8 mouse cellular contexts compared by ENCODE assay signal in genomic region chr5:116022131-116022530, GRCm38 (mm10). TPM values are rescaled to one million over a fixed set of nuclear protein-coding genes. Genes with fewer than 3 reads are reported as not detected.
DNase-seq lines count a peak whose midpoint lies in the region; ATAC-seq and TF ChIP-seq lines count a peak whose summit lies in the region.

No protein-coding gene starts in this region.

- no peaks in the 10 kb centered on the region for H3K9me3 ChIP-seq in forebrain, embryonic 11.5 days (ENCODE audit: control insufficient read depth, low read length)
- H3K9me3 ChIP-seq in forebrain, embryonic 16.5 days (ENCODE audit: control insufficient read depth, low read length): no peaks in the 10 kb centered on the region
- no peaks in the 10 kb centered on the region for H3K9me3 ChIP-seq in limb, embryonic 11.5 days (ENCODE audit: control insufficient read depth, low read length)
- no peaks in the 10 kb centered on the region for H3K9me3 ChIP-seq in limb, embryonic 10.5 days (replicated peaks)
- no peaks in the 10 kb centered on the region for H3K9me3 ChIP-seq in embryonic facial prominence, embryonic 12.5 days
- H3K9me3 ChIP-seq in liver, embryonic 14.5 days (ENCODE audit: control insufficient read depth, low read length): no peaks in the 10 kb centered on the region

- 96% methylated on average over 12 of the region's 12 CpGs for WGBS in forebrain, embryonic 11.5 days
- WGBS in forebrain, embryonic 16.5 days: 96% methylated on average over 12 of the region's 12 CpGs
- 94% methylated on average over 12 of the region's 12 CpGs for WGBS in limb, embryonic 11.5 days
- WGBS in limb, embryonic 10.5 days: 93% methylated on average over 12 of the region's 12 CpGs
- WGBS in embryonic facial prominence, embryonic 12.5 days: 93% methylated on average over 12 of the region's 12 CpGs
- WGBS in liver, embryonic 14.5 days (ENCODE audit: insufficient replicate concordance): 40% methylated on average over 12 of the region's 12 CpGs

- no peak overlapping the region for H3K4me3 ChIP-seq in forebrain, embryonic 11.5 days (ENCODE audit: low read depth, low read length)
- no peak overlapping the region for H3K4me3 ChIP-seq in forebrain, embryonic 16.5 days (replicated peaks; ENCODE audit: low read length)
- H3K4me3 ChIP-seq in limb, embryonic 11.5 days (ENCODE audit: low read depth, low read length): no peak overlapping the region
- H3K4me3 ChIP-seq in limb, embryonic 10.5 days: no peak overlapping the region
- no peak overlapping the region for H3K4me3 ChIP-seq in embryonic facial prominence, embryonic 12.5 days
- peak overlapping the region; percentile 88 to 100 for H3K4me3 ChIP-seq in liver, embryonic 14.5 days (ENCODE audit: insufficient read depth in 1 of 2, low read depth in 2 of 2, low read length in 2 of 2)

- DNase-seq in forebrain, embryonic 11.5 days (ENCODE audit: low spot score): no peak
- no peak for DNase-seq in limb, embryonic 11.5 days (ENCODE audit: low spot score)
- DNase-seq in limb, embryonic 10.5 days (ENCODE audit: low spot score): no peak
- no peak for DNase-seq in liver, embryonic 14.5 days (ENCODE audit: low read depth in 3 of 3, low spot score in 3 of 3)
- no peak for DNase-seq in gastrocnemius, postnatal 14 days
- no peak for DNase-seq in right cerebral cortex, postnatal 25 days

- intact Hi-C loops in gastrocnemius, postnatal 14 days (cut with DNase I; ENCODE audit: low total_unique reads): no loop called here

- TF ChIP-seq CTCF in liver, embryonic 14.5 days (IDR thresholded peaks at IDR 0.05; ENCODE audit: low read depth): no peak

- ATAC-seq in forebrain, embryonic 11.5 days (replicated peaks; ENCODE audit: low FRiP score): no peak
- ATAC-seq in forebrain, embryonic 16.5 days: no peak
- no peak for ATAC-seq in limb, embryonic 11.5 days (ENCODE audit: insufficient number of reproducible peaks, low FRiP score, low TSS enrichment, low read depth)
- no peak for ATAC-seq in embryonic facial prominence, embryonic 12.5 days (ENCODE audit: insufficient number of reproducible peaks, insufficient read depth, low FRiP score, low TSS enrichment)
- peak; percentile 9; the same call in 1 of the 2 replicates for ATAC-seq in liver, embryonic 14.5 days (ENCODE audit: insufficient read depth)

- H3K36me3 ChIP-seq in forebrain, embryonic 11.5 days (ENCODE audit: control insufficient read depth, insufficient read depth, low read length): peaks cover 12% of the 10 kb centered on the region
- H3K36me3 ChIP-seq in forebrain, embryonic 16.5 days (ENCODE audit: control insufficient read depth, insufficient read depth): peaks cover 32% of the 10 kb centered on the region
- H3K36me3 ChIP-seq in limb, embryonic 11.5 days (ENCODE audit: control insufficient read depth, insufficient read depth, low read length): peaks cover 20% of the 10 kb centered on the region
- peaks cover 54% of the 10 kb centered on the region for H3K36me3 ChIP-seq in limb, embryonic 10.5 days
- peaks cover 51% of the 10 kb centered on the region for H3K36me3 ChIP-seq in embryonic facial prominence, embryonic 12.5 days
- H3K36me3 ChIP-seq in liver, embryonic 14.5 days (replicated peaks; ENCODE audit: control insufficient read depth, insufficient read depth, low read depth): peaks cover 54% of the 10 kb centered on the region

- no peak overlapping the region for H3K27ac ChIP-seq in forebrain, embryonic 11.5 days (ENCODE audit: low read depth, low read length)
- no peak overlapping the region for H3K27ac ChIP-seq in forebrain, embryonic 16.5 days (ENCODE audit: low read length)
- H3K27ac ChIP-seq in limb, embryonic 11.5 days (replicated peaks; ENCODE audit: low read depth, low read length): no peak overlapping the region
- no peak overlapping the region for H3K27ac ChIP-seq in limb, embryonic 10.5 days
- no peak overlapping the region for H3K27ac ChIP-seq in embryonic facial prominence, embryonic 12.5 days
- H3K27ac ChIP-seq in liver, embryonic 14.5 days: peak overlapping the region; percentile 99

- peaks cover 4% of the 10 kb centered on the region; the same call in 1 of the 2 replicates for H3K4me1 ChIP-seq in forebrain, embryonic 11.5 days (replicated peaks; ENCODE audit: control insufficient read depth, insufficient read depth, low read length)
- H3K4me1 ChIP-seq in forebrain, embryonic 16.5 days (replicated peaks; ENCODE audit: control insufficient read depth, insufficient read depth, low read length): peaks cover 15% of the 10 kb centered on the region
- 0 out of 2 replicates have a peak, but pooled peaks cover 5% of the 10 kb centered on the region for H3K4me1 ChIP-seq in limb, embryonic 11.5 days (ENCODE audit: control insufficient read depth, insufficient read depth, low read length)
- peaks cover 17% of the 10 kb centered on the region for H3K4me1 ChIP-seq in limb, embryonic 10.5 days
- peaks cover 12% of the 10 kb centered on the region for H3K4me1 ChIP-seq in embryonic facial prominence, embryonic 12.5 days
- H3K4me1 ChIP-seq in liver, embryonic 14.5 days (replicated peaks; ENCODE audit: control insufficient read depth in 2 of 2, insufficient read depth in 2 of 2, low read length in 1 of 2): peaks cover 55 to 57% of the 10 kb centered on the region in 2 experiments

- H3K27me3 ChIP-seq in forebrain, embryonic 11.5 days (ENCODE audit: control insufficient read depth, insufficient read depth, low read length): no peaks in the 10 kb centered on the region
- H3K27me3 ChIP-seq in forebrain, embryonic 16.5 days (replicated peaks; ENCODE audit: control insufficient read depth, insufficient read depth, low read length): no peaks in the 10 kb centered on the region
- H3K27me3 ChIP-seq in limb, embryonic 11.5 days (ENCODE audit: control insufficient read depth, insufficient read depth, low read length): no peaks in the 10 kb centered on the region
- no peaks in the 10 kb centered on the region for H3K27me3 ChIP-seq in limb, embryonic 10.5 days (ENCODE audit: low read depth, poor library complexity, severe bottlenecking)
- H3K27me3 ChIP-seq in embryonic facial prominence, embryonic 12.5 days: no peaks in the 10 kb centered on the region
- H3K27me3 ChIP-seq in liver, embryonic 14.5 days (ENCODE audit: control insufficient read depth, insufficient read depth, low read length): no peaks in the 10 kb centered on the region

- TF ChIP-seq EP300 in liver, embryonic 14.5 days (IDR thresholded peaks at IDR 0.05; ENCODE audit: low read depth): no peak

- no peak overlapping the region for H3K9ac ChIP-seq in forebrain, embryonic 11.5 days (ENCODE audit: low read length)
- H3K9ac ChIP-seq in forebrain, embryonic 16.5 days (replicated peaks; ENCODE audit: low read depth, low read length): no peak overlapping the region
- no peak overlapping the region for H3K9ac ChIP-seq in limb, embryonic 11.5 days (ENCODE audit: low read length)
- 0 out of 2 replicates have a peak overlapping the region, but pooled peaks have one; percentile 1 for H3K9ac ChIP-seq in embryonic facial prominence, embryonic 12.5 days
- peak overlapping the region; percentile 99 for H3K9ac ChIP-seq in liver, embryonic 14.5 days (replicated peaks)

- H3K4me2 ChIP-seq in forebrain, embryonic 11.5 days (ENCODE audit: low read depth, low read length, severe bottlenecking): 0 out of 2 replicates have a peak overlapping the region, but pooled peaks have one; percentile 8
- no peak overlapping the region for H3K4me2 ChIP-seq in forebrain, embryonic 16.5 days (ENCODE audit: low read length)
- 0 out of 2 replicates have a peak overlapping the region, but pooled peaks have one; percentile 1 for H3K4me2 ChIP-seq in limb, embryonic 11.5 days (ENCODE audit: low read depth, severe bottlenecking)
- H3K4me2 ChIP-seq in embryonic facial prominence, embryonic 12.5 days (replicated peaks): 0 out of 2 replicates have a peak overlapping the region, but pooled peaks have one; percentile 83
- H3K4me2 ChIP-seq in liver, embryonic 14.5 days (ENCODE audit: low read depth): peak overlapping the region; percentile 95

RNA-seq across cellular contexts. Expression of gene Prkab1, which starts 2.2 kb away (rescaled TPM):
- polyA plus RNA-seq in forebrain, embryonic 11.5 days (2014; fragmentation: Nextera tagmentation; extraction: Ambion mirVana): 61.0 and 63.6 TPM in 2 replicates
- polyA plus RNA-seq in forebrain, embryonic 16.5 days (2015; fragmentation: Nextera tagmentation; extraction: Ambion mirVana): 53.4 and 55.5 TPM in 2 replicates
- polyA plus RNA-seq in limb, embryonic 11.5 days (2014; fragmentation: Nextera tagmentation; extraction: Ambion mirVana): 67.1 and 70.5 TPM in 2 replicates
- 84.0 and 84.8 TPM in 2 replicates for polyA plus RNA-seq in limb, embryonic 10.5 days (2016; fragmentation: Nextera tagmentation; extraction: Ambion mirVana)
- polyA plus RNA-seq in embryonic facial prominence, embryonic 12.5 days (2016; fragmentation: Nextera tagmentation; extraction: Ambion mirVana): 73.2 and 73.7 TPM in 2 replicates
- polyA plus RNA-seq in liver, embryonic 14.5 days (2012; rRNA removed): 69.3 and 72.1 TPM in 2 replicates
- polyA plus RNA-seq in liver, embryonic 14.5 days (2014; fragmentation: Nextera tagmentation; extraction: Ambion mirVana): 67.2 and 76.5 TPM in 2 replicates
- total RNA-seq in gastrocnemius, postnatal 14 days (2021): 10 to 100 TPM; 13.1 to 14.1 TPM

Comparison
In these comparisons a context has a peak if more than half of its experiments do, and no peak if none do; other contexts are left out.
1. H3K4me3 ChIP-seq: peak in liver, embryonic 14.5 days (2 of 2); none in forebrain, embryonic 11.5 days (single experiment), forebrain, embryonic 16.5 days (single experiment), limb, embryonic 11.5 days (single experiment), limb, embryonic 10.5 days (single experiment) and embryonic facial prominence, embryonic 12.5 days (single experiment).
2. H3K9ac ChIP-seq: peak in embryonic facial prominence, embryonic 12.5 days (single experiment) and liver, embryonic 14.5 days (single experiment); none in forebrain, embryonic 11.5 days (single experiment), forebrain, embryonic 16.5 days (single experiment) and limb, embryonic 11.5 days (single experiment).